Mouse (Mus musculus): ENCODE measurements around the gene Osbpl11.

- TF ChIP-seq TAL1 (IDR thresholded peaks at IDR 0.05; ENCODE audit: low read length) (no peak), GATA1 (IDR thresholded peaks at IDR 0.05; ENCODE audit: low read length) (no peak)
Observed at GRCm38 (mm10) chr16:33148135-33148534, 36.7 kb upstream of the Osbpl11 start.
